Mouse (Mus musculus) liver, adult 2 months (tissue): Measurements from ENCODE around the gene Znrf1.

Source experiments
- CTCF ChIP-seq: fragments of 200-500 bp; IDR thresholded peaks from 2 replicates; pipeline ENCODE4 v1.5.1; 2011; ENCODE audit warnings: low read depth, low read length, control low read depth
- POLR2A ChIP-seq: fragments of 200-500 bp; IDR thresholded peaks from 2 replicates; pipeline ENCODE4 v1.6.1; 2011; ENCODE audit warnings: low read length, control low read depth; ENCODE audit not compliant: insufficient read depth; ENCODE audit errors: extremely low read depth

DNA sequence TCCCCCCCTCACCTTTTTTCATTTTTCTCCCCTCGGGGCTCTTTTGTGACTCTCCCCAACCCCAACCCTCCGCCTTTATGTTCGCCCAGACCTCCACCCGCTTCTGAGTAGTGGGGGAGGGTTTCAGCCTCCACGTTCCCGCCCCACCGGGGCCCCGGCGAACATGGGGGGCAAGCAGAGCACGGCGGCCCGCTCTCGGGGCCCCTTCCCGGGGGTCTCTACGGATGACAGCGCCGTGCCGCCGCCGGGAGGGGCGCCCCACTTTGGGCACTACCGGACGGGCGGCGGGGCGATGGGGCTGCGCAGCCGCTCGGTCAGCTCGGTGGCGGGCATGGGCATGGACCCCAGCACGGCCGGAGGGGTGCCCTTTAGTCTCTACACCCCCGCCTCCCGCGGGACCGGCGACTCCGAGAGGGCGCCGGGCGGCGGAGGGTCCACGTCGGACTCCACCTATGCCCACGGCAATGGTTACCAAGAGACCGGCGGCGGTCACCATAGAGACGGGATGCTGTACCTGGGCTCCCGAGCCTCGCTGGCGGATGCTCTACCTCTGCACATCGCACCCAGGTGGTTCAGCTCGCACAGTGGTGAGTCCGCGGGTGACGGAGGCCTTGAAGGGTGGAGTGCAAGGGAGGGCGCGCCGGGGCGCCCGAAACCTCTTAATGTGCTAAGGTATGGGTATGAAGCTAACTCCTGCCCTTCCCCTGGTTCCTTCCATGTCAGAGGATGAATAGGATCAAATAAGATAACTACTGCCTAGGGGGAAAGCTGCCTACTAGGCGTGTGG lies 1.3 kb downstream of the Znrf1 start:
- TF ChIP-seq CTCF (no peak), POLR2A (no peak)
